Mouse (Mus musculus) hindbrain, embryonic 16.5 days (tissue): ENCODE results near the gene Rpap3. TPM values are rescaled to one million over a fixed set of nuclear protein-coding genes. Genes with fewer than 3 reads are reported as not detected.
A peak's percentile ranks its signal among the peaks of the same experiment; 100 is the strongest.

ENCODE experiments used
- ATAC-seq: fragments of 200-750 bp; cut with Nextera tagmentation; 2 replicates; pipeline ENCODE4 v1.8.0; 2017; ENCODE audit warnings: moderate TSS enrichment, moderate library complexity
- H3K27ac ChIP-seq: fragments of 300-500 bp; sonication (generic); 2 replicates; pipeline ENCODE4 v1.5.1; 2014; ENCODE audit warnings: low read depth, mild to moderate bottlenecking, control low read depth, low read length, moderate library complexity
- H3K27me3 ChIP-seq: fragments of 300-500 bp; sonication (generic); replicated peaks from 2 replicates; pipeline ENCODE4 v1.6.1; 2014; ENCODE audit warnings: low read length; ENCODE audit not compliant: control insufficient read depth, insufficient read depth
- H3K36me3 ChIP-seq: fragments of 300-500 bp; sonication (generic); 2 replicates; pipeline ENCODE4 v1.6.1; 2014; ENCODE audit warnings: mild to moderate bottlenecking, low read length, moderate library complexity, mixed read lengths; ENCODE audit not compliant: control insufficient read depth, insufficient read depth
- H3K4me1 ChIP-seq: fragments of 300-500 bp; sonication (generic); 2 replicates; pipeline ENCODE4 v1.6.1; 2014; ENCODE audit warnings: low read depth, low read length; ENCODE audit not compliant: control insufficient read depth, insufficient read depth
- H3K4me2 ChIP-seq: fragments of 300-500 bp; sonication (generic); 2 replicates; pipeline ENCODE4 v1.6.1; 2014; ENCODE audit warnings: mild to moderate bottlenecking, low read length, control low read depth, moderate library complexity
- H3K4me3 ChIP-seq: fragments of 300-500 bp; sonication (generic); 2 replicates; pipeline ENCODE4 v1.5.1; 2014; ENCODE audit warnings: mild to moderate bottlenecking, low read length, control low read depth, moderate library complexity
- H3K9ac ChIP-seq: fragments of 300-500 bp; sonication (generic); 2 replicates; pipeline ENCODE4 v1.6.1; 2014; ENCODE audit warnings: low read depth, mild to moderate bottlenecking, control low read depth, low read length, moderate library complexity
- H3K9me3 ChIP-seq: fragments of 300-500 bp; sonication (generic); 2 replicates; pipeline ENCODE4 v1.6.1; 2014; ENCODE audit warnings: mild to moderate bottlenecking, low read length, moderate library complexity; ENCODE audit not compliant: control insufficient read depth
- WGBS: fragments of 180-500 bp; shearing (Covaris S2); extraction: QIAGEN DNeasy Blood & Tissue Kit; methylation state at CpG from one replicate; pipeline ENCODE4 v1.1.7; 2014; 5-methylcytosine and 5-hydroxymethylcytosine counted together
- polyA plus RNA-seq: library from polyadenylated mRNA; unstranded; fragments of >200 nt; fragmentation: Nextera tagmentation; extraction: Ambion mirVana; gene quantifications from 2 replicates; pipeline ENCODE4 v1.2.1, GENCODE M21; 2015

Rpap3 gene
- polyA plus RNA-seq, 1 experiment from 2014 or later: 33.8 TPM

DNA sequence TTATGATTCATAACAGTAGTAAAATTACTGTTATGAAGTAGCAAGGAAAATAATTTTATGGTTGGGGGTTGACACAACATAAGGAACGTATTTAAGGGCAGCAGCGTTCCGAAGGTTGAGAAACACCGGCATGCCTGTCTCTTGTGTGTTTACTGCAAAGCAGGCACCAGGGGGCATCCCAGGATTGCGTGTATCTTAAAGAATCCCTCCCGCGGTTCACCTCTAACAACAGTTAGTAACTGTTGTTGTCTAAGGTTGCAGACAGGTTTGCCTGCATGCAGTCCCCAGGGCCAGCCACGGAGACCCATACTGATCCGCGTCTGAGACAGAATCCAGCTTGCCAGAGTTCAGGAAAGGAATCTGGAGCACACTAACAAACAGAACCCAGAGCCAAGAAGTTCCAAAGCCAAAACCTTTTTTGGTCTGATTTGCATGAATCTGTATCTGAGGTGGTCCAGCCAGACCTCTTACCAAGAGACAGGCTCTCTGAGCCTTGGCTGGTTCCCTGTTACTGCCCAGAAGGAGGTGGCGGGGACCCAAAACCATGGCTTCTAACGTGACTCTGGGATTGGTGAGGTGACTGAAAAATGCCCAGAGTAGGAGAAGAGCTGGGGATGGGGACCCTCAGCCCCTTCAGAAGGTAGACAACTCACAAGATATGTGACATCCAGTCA, 12.4 kb upstream of the Rpap3 start:
- ATAC-seq: peak; percentile 61; the same call in 1 of the 2 replicates
- 25% methylated on average over 12 of the region's 12 CpGs for WGBS
- no peaks in the 10 kb centered on the region for H3K36me3 ChIP-seq
- H3K9ac ChIP-seq: no peak overlapping the region; the same call in 1 of the 2 replicates
- no peaks in the 10 kb centered on the region for H3K27me3 ChIP-seq
- no peak overlapping the region for H3K4me3 ChIP-seq
- H3K9me3 ChIP-seq: no peaks in the 10 kb centered on the region
- no peak overlapping the region for H3K27ac ChIP-seq
- no peak overlapping the region for H3K4me2 ChIP-seq
- H3K4me1 ChIP-seq: no peaks in the 10 kb centered on the region

DNA sequence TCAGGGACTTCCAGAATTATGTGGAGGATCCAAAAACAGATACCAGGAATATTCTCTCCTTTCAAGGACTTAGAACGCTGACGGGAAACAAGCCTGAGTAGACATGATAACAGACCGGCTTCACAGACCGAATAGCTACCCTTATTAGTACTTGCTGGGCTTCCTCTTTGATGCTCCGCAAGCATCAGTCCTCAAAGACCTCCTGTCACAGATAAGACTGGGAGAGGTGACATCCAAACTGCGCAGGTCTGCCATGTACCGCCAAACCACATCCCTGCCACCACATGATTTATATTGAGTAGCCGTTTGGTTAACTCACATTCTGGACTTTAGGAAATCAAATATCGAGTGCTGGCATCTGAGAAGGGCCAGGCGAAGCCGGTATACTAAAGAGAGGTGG, 11.2 kb upstream of the Rpap3 start:
- no peak overlapping the region for H3K4me3 ChIP-seq
- H3K27me3 ChIP-seq: no peaks in the 10 kb centered on the region
- no peak overlapping the region for H3K27ac ChIP-seq
- H3K4me1 ChIP-seq: no peaks in the 10 kb centered on the region
- 93% methylated on average over 11 of the region's 11 CpGs for WGBS
- H3K9ac ChIP-seq: no peak overlapping the region
- no peaks in the 10 kb centered on the region for H3K36me3 ChIP-seq
- no peaks in the 10 kb centered on the region for H3K9me3 ChIP-seq
- no peak for ATAC-seq
- H3K4me2 ChIP-seq: no peak overlapping the region

DNA sequence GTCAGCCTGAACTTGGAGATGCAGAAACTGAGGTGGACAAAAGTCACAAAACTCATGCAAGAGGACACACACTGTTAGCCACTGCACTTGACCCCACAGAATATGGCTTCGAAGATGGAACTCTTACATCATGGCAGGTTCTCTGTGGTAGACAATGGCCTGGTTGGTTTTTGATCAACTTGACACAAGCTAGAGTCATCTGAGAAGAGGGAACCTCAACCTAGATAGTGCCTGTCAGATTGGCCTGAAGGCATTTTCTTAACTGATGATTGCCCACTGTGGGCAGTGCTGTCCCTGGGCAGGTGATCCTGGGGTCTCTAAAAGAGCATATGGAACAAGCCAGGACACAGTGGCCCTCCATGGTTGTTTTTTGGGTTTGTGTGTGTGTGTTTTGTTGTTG, 10.1 kb upstream of the Rpap3 start:
- H3K4me1 ChIP-seq: no peaks in the 10 kb centered on the region
- H3K9me3 ChIP-seq: no peaks in the 10 kb centered on the region
- no peak overlapping the region for H3K4me2 ChIP-seq
- no peak overlapping the region for H3K4me3 ChIP-seq
- no peaks in the 10 kb centered on the region for H3K27me3 ChIP-seq
- WGBS: 97% methylated on average over 1 of the region's 1 CpGs
- no peak overlapping the region for H3K9ac ChIP-seq
- no peaks in the 10 kb centered on the region for H3K36me3 ChIP-seq
- ATAC-seq: no peak
- no peak overlapping the region for H3K27ac ChIP-seq

DNA sequence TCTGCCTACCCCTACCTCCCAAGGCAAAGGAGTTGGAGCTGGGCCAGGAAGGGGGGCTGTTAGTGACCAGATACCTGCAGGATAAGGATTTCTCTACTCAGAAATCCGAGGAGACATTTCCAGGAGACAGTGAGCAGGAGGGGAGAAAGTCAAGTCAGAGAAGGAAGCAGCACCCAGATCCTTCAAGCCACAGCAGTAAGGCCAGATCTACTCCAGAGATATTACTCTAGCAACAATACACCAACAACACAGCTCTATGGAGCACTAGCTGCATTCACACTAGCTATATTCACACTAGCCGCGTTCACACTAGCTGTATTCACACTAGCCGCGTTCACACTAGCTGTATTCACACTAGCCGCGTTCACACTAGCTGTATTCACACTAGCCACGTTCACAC, 9.5 kb upstream of the Rpap3 start:
- no peak overlapping the region for H3K9ac ChIP-seq
- H3K4me1 ChIP-seq: no peaks in the 10 kb centered on the region
- WGBS: 91% methylated on average over 8 of the region's 8 CpGs

DNA sequence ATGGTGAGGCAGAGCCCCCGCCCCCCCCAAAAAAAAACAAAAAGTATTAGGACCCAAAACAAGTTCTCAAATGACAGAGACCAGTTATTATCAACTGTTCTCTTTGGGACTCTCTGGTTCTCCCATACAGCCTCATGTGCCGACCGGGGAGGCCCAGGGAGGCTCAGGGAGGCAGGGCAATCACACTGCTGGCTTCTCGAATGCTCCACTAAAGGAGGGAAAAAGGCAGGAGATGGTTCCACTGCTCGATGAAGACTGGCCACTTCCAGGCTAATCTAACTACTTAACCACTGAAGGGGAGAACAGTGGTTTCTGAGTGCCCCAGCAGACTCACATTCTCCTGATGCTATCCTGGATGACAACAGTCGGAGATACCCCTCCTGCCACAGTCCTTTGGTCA, 6.9 kb upstream of the Rpap3 start:
- 68% methylated on average over 6 of the region's 6 CpGs for WGBS
- Histone ChIP-seq H3K9ac (no peak overlapping the region), H3K9me3 (no peaks in the 10 kb centered on the region), H3K4me2 (no peak overlapping the region), H3K4me3 (no peak overlapping the region), H3K4me1 (no peaks in the 10 kb centered on the region), H3K27ac (no peak overlapping the region), H3K36me3 (no peaks in the 10 kb centered on the region), H3K27me3 (no peaks in the 10 kb centered on the region)
- no peak for ATAC-seq

More for the DNA sequence above, 9.5 kb upstream of the Rpap3 start:
- H3K27me3 ChIP-seq: no peaks in the 10 kb centered on the region
- H3K27ac ChIP-seq: no peak overlapping the region
- no peak overlapping the region for H3K4me3 ChIP-seq
- no peak overlapping the region for H3K4me2 ChIP-seq
- no peaks in the 10 kb centered on the region for H3K9me3 ChIP-seq
- H3K36me3 ChIP-seq: no peaks in the 10 kb centered on the region
- no peak for ATAC-seq

DNA sequence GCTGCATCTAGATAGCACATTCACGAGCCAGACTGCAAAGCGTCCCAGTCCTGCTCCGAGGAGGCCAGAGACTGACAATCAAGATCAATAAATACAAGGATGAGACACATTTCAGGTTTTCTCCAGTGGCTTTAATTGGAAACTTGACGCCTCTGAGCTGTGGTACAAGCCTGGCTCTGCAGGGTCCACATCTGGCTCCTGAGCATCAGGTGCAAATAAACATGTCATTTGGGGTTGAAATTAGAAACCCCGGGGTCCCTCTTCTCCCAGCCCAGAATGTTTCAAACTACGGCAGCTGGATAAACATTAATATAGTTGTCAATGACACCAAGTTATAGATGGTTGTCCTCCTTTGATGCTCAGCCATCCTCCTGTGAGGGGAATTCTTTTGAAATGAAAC, 5.3 kb upstream of the Rpap3 start:
- H3K27ac ChIP-seq: no peak overlapping the region
- no peak overlapping the region for H3K4me3 ChIP-seq
- no peak overlapping the region for H3K9ac ChIP-seq
- no peak overlapping the region for H3K4me2 ChIP-seq
- no peaks in the 10 kb centered on the region for H3K36me3 ChIP-seq
- peaks cover 6% of the 10 kb centered on the region for H3K4me1 ChIP-seq
- no peaks in the 10 kb centered on the region for H3K9me3 ChIP-seq
- 72% methylated on average over 6 of the region's 6 CpGs for WGBS
- H3K27me3 ChIP-seq: no peaks in the 10 kb centered on the region
- ATAC-seq: no peak

DNA sequence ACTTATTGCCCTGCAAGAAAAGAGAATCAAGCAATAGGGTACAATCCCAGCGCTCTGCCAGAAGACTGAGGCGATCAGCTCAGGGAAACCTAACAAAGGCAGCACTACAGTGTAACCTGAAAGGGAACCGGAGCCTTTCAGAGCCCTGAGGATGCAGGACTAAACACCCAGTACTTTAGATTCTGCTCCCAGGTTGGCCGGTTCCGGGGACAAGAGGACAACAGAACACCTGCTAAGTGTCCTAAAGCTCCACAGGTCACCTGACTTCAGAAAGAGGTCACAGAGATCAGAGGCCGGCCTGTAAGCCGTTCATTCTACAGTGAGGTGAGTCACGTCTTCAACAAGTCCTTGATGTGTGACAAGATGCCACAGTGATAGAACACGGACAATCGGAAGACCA, 9.0 kb downstream of the Rpap3 start:
- peaks cover 39% of the 10 kb centered on the region for H3K36me3 ChIP-seq
- no peak overlapping the region for H3K4me3 ChIP-seq
- H3K9me3 ChIP-seq: no peaks in the 10 kb centered on the region
- ATAC-seq: no peak
- no peak overlapping the region for H3K4me2 ChIP-seq
- H3K9ac ChIP-seq: no peak overlapping the region
- WGBS: 95% methylated on average over 10 of the region's 10 CpGs
- no peak overlapping the region for H3K27ac ChIP-seq
- no peaks in the 10 kb centered on the region for H3K27me3 ChIP-seq
- no peaks in the 10 kb centered on the region for H3K4me1 ChIP-seq

DNA sequence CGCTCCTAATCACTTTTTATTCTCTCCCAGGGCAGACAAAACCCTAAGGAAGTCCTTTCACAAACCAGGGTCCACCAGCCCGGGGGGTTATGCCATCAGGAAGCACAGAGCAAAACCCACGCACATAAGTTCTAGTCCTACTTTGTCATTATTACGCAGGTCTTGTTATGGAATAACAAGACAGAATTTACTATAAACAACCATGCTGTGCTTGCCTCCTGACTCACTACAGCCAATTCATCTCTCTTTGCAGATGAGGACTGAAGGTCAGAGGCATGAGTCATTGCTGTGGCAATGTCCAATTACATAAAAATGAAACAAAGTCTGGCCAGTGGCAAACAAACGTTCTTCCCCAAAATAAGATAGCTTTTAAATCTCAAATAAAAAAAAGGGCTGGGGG, 12.2 kb downstream of the Rpap3 start:
- no peaks in the 10 kb centered on the region for H3K27me3 ChIP-seq
- H3K36me3 ChIP-seq: peaks cover 26% of the 10 kb centered on the region
- no peak overlapping the region for H3K9ac ChIP-seq
- H3K4me3 ChIP-seq: no peak overlapping the region
- WGBS: 91% methylated on average over 5 of the region's 5 CpGs
- no peak overlapping the region for H3K4me2 ChIP-seq
- ATAC-seq: no peak
- no peaks in the 10 kb centered on the region for H3K9me3 ChIP-seq
- no peaks in the 10 kb centered on the region for H3K4me1 ChIP-seq
- no peak overlapping the region for H3K27ac ChIP-seq

DNA sequence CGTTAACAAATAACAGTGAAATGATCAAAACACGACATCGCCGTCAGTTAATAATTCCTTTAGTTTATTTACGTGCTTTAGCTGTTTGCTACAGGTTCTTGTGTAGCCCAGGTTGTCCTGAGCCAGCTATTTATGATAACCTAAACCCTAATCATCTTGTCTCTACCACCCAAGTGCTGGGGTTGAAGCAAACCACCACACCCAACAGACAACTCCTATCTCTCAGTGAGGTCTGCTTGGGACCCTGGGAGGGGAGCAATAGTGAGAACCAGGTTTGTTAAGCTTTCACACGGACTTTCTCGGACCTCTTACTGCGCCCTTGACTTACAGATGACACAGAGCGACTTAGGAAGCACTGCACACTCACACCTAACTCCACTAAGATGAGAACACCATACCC, 21.5 kb downstream of the Rpap3 start:
- peaks cover 43% of the 10 kb centered on the region for H3K36me3 ChIP-seq
- H3K27ac ChIP-seq: no peak overlapping the region
- H3K4me3 ChIP-seq: no peak overlapping the region
- H3K4me2 ChIP-seq: no peak overlapping the region
- no peaks in the 10 kb centered on the region for H3K9me3 ChIP-seq
- H3K9ac ChIP-seq: no peak overlapping the region
- no peaks in the 10 kb centered on the region for H3K27me3 ChIP-seq
- 97% methylated on average over 9 of the region's 9 CpGs for WGBS
- no peak for ATAC-seq
- no peaks in the 10 kb centered on the region; the same call in 1 of the 2 replicates for H3K4me1 ChIP-seq
